Mouse (Mus musculus) layer of hippocampus, adult 9-11 months (tissue): ENCODE results near the gene Taf15.
A peak's percentile ranks its signal among the peaks of the same experiment; 100 is the strongest.

ENCODE experiments used
- DNase-seq: peaks from one replicate; pipeline ENCODE4 v3.0.0; 2022

Taf15 gene

DNA sequence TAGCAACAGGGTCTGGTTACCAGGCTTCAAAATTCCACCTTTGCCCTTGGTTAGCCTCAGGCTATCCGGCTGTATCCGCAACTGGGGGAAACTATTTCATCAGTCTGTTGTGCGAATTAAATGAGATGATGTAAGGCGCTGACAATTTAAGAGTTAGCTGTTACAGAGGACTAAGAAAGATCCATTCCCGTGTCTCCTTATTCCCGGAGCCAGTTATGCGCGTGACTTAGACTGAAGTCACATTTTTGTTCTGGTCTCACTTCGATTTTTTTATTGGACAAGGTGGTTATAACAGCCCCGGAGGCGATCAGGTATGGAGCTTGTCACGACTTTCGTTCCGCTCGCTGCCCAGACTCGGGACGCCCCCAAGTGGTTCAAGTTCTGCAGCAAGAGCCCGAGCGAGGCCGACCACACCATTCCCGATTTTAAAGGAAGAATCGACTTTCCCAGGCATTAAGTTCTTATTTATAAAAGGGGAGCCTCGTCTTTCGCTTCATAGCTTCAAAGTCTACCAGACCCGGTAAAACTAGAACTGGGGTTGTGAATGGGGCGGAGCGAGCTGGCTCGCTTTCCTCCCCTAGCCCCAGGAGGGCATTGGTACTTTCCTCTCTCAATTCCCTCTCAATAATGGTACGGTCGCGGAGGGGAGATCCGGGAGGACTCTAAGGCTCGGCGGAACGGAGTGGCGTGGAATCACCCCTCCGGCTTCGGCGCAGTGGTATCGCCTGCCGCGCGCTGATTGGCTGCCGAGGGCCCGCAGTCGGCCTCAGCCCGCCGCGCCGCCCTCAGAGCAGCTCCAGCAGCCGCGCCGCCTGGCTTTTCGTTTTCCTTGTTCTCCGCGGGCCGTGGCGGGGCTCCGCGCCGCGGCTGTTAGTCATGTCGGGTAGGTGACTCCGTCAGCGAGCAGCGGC is at the start of gene Taf15:
TSS of gene Taf15 (plus strand) at position 763 of the 911 bp plus-strand sequence.
- DNase-seq, result peak; percentile 97

DNA sequence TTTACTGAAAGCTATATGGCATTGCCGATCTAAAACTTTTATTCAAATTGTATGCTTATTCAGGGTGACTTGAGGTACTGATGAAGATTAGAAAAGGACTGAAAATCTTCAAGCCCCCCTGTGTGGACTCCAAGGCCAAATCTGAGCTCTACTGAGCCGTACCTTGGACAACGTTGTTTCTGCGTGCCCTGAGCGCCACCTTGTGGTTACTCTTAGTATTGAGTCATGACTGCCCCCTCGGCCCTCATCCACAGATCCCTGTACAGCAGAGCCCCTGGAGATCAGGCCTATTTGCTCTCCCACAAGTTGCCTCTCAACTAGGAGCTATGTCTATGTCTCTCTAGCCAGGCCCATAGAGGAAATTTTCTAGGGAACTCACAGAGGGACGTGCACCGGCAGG is 48.2 kb upstream of the Taf15 start:
- DNase-seq, result peak; percentile 55

DNA sequence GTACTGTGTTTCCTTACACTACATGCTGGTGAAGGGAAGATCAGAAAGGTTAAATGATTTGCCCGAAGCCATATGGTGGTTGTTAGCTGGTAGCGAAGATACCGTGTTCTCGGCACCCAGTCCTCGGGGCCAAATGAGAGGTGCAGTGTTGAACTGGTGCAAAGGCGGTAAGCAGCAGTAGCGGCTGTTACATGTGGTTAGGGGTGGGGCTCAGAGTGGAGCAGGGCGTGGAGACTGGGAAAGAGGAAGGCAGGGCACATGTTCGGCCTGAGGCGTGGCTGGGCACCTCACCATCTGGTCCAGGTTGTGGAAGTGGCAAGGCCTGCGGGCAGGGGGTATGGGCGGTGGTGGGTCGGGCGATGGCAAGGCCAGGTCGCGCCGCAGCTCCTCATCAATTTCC is 45.9 kb upstream of the Taf15 start:
- no peak for DNase-seq

DNA sequence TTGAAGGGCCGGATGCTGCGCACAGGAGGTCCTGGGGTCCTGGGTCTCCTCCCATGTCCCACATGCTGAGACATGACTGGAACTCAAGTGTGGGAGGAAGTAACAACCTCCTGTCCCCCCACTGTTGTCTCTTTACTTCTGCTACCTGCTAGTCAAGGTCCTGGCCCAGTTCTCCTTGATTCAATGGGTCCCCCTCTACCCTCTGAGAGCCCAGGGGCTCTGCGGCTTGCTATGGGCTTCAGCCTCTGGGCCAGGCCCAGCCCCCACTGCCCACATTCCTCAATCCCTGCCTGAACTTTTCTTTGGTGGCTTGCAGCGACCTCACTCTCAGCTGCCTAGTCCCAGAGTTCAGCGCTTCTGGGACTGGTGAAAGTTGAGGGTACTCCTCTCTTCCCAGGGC is 43.5 kb upstream of the Taf15 start, which contains the start of gene Gas2l2:
TSS of gene Gas2l2 (minus strand) at position 101 of the 400 bp plus-strand sequence.
- no peak for DNase-seq

DNA sequence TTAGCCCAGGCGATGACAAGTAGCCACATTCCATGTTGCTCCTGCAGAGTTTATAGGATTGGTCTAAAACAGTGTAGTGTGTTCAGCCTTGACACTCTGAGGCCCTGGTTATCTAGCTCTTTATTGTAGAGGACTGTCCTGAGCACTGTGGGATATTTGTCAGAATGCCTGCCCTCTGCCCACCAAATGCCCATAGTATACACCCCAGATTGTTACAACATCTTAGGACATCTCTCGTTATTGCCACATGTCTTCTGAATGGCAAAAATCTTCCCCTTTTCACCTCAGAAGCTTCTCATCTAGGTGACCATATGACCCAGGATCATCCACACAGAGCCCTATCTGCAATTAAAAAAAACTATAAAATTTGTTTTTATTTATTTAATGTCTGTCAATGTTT is 40.4 kb upstream of the Taf15 start:
- no peak for DNase-seq

DNA sequence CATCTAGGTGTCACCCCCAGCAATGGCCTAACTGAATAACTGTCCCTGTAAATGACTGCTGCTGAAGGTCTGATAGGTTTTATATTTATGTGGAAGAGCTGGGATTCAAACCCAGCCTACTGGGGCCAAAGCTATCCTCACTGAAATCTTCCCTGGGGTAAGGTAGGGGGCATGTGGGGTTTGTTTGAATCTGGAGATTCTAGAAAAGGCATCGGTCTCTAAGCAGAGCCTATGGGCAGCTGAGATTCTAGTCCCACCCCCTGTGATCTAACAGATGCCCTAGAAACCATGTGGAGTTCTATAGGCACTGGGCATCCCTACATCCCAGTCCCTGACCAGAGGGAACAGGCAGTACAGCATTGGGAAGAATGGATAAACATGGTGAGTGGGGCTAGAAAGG is 35.5 kb upstream of the Taf15 start, which contains the start of gene 1700020L24Rik:
TSS of gene 1700020L24Rik (plus strand) at position 301 of the 400 bp plus-strand sequence.
- DNase-seq, result no peak

DNA sequence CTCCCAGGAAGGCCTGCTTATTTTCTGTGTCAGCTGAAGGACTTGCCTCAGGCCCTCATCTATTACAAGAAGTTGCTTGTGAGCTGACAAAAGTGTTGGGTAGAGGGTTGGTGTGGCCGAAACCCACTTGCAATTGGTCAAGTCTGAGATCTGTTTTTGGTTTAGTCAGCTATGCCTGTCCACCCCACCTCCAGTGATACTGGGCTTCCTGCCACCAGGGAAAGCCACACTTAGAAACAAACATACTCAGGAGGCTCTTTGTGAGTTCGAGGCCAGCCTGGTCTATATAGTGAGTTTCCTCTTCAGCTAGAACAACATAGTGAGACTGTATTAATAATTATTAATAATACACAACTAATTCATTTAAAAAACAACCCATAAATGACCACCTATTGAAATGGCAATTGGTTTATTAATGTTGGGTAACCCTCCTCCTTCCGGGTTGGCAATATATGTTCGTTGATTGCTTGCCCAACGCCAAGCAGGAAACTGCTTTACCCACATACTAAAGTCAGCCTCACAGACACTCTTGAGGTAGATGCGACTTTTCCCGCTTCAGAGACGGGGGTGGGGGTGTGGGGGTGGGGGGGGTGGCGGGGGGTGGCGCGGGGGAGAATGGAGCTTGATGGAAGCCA is 33.3 kb upstream of the Taf15 start:
- DNase-seq, result no peak

DNA sequence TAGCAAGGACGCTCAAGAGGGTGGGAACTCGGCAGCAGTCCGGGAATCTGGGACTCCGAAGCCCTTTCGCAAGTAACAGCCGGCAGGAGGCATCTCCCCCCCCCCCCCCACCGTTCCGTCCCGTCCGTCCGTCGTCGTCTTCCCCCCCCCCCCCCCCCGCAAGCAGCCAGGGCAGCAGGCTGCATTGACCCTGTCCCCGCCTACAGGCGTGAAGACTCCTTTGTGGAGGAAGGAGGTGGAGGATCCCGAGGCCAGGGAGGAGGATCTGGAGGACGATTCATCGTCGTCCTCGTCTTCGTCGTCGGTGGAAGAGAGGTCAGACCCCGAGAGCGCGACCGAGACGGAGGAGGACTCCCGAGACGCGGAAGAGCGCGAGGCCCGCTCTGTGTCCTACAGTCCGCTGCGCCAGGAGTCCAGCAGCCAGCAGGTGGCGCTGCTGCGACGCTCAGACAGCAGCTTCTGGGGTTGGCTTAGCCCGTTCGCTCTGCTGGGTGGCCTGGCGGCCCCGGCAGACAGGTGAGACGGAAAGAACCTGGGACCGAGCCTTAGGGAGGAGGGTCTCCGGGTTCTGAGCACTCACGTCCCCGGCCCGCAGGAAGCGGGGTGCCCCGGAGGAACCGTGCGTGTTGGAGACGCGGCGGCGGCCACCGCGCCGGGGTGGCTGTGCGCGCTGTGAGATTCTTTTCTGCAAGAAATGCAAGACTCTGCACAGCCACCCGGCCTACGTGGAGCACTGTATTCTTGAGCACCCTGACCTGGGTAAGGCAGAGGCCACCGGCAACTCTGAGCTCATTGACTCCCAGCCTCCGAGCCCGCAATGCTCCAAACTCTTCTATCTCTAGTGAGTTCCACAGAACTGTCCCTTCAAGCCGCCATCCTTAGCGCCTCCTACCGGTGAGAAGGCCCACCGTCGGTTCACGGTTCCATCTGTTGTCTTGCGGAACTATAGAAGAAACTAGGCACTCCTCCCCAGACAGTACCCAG is 32.5 kb upstream of the Taf15 start:
- DNase-seq, result peak; percentile 87

DNA sequence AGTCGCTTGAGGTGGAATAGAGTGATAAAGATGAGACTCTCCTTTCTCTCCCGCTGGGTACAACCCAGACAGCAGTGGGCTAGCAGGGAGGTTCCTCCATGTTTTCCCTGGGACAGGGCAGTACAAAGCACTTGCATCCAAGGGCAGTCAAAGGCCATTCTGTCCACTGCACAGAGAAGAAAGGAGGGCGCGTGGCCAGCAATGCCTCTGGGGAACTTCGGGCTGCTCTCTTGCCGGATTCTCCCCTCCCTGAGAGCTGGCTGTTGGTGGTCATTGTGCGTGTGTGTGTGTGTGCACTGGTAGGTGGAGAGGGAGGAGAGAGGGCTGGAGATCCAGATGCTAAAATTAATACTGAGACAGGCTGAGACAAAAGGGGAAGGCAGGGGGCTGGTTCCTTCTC is 31.7 kb upstream of the Taf15 start:
- peak; percentile 71 for DNase-seq

DNA sequence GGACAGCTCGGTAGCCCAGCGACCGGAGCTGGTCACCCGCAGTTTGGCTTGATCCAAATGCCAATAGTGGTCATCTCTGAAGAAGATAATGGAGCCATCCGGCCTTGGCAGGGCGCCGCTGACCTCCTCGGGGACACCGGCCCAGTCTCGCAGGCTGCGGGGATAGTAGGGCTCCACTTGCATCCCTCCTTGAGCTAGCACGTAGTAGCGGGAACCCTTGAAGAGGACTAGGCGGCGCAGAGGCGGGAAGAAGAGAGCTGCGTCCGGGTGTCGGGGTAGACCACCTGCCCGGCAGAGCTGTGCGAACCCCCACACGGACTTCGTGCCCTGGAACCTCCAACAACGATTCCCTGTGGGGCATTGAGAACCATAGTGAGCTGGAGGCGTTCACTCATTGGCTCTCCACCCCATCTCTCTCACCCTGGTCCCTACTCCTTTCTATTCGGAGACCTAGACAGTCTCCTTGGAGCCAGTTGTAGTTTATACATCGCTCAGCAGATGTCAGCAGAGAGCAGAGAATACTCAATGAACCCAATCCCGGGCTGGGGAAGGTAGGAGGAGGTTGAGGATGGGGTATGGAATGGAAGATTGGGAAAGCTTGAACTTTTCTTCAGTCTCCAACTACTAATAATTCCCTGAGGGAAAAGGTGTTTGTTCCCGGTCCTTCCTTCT is 30.2 kb upstream of the Taf15 start:
- DNase-seq, result peak; percentile 62

DNA sequence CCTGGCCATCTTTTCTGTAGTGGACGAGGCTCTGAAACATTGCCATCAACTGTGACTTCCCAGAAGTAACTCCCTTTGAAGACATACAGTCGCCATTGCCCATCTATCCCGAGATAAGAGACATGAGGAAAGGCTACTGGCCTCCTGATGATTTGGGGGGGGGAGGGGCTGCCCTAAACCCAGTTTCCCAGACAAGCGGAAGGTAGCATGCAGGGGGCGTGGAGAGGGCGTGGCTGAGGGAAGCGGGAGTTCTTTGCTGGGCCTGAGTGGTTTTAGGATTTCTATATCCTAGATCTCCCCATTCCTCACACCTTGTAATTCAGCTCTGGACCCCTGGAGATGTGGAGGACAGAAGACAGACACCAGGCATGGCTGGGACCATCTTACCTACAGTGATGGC is 29.1 kb upstream of the Taf15 start:
- DNase-seq, result no peak

DNA sequence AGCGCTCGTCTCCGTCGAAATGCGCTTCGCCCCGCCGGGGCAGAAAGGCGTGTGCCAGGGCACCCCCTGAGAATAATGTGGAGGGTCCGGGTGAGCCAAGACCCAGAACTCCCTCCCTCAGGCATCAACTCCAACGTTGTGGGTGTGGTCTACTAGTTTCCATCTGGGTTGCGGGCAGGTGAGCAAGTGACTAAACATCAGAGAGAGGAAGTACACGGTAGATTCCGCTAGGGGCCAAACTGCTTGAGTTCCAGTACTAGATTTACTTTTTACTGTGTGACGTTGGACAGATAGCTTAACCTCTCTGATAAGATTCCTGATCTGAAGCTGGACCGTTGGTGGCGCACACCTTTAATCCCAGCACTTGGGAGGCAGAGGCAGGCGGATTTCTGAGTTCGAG is 27.9 kb upstream of the Taf15 start:
- DNase-seq, result no peak

DNA sequence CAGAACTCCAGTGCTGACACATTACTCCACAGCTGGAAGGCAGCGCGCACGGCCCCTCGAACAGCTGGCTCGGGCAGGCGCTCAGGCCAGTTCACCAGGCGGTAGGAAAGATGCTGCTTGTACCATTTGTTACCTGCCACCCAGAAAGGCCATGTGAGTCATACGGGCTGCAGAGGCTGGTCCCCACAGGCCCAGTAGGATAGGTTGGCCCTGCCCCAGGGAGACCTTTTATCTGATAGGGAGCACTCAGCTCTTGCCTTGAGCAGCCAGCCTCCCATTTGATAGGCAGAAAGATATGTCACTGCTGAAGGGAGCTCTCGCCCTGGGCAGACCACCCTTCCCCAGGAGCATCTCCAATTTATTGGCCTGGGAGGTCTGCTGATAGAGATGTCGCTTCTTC is 25.3 kb upstream of the Taf15 start:
- DNase-seq, result no peak

DNA sequence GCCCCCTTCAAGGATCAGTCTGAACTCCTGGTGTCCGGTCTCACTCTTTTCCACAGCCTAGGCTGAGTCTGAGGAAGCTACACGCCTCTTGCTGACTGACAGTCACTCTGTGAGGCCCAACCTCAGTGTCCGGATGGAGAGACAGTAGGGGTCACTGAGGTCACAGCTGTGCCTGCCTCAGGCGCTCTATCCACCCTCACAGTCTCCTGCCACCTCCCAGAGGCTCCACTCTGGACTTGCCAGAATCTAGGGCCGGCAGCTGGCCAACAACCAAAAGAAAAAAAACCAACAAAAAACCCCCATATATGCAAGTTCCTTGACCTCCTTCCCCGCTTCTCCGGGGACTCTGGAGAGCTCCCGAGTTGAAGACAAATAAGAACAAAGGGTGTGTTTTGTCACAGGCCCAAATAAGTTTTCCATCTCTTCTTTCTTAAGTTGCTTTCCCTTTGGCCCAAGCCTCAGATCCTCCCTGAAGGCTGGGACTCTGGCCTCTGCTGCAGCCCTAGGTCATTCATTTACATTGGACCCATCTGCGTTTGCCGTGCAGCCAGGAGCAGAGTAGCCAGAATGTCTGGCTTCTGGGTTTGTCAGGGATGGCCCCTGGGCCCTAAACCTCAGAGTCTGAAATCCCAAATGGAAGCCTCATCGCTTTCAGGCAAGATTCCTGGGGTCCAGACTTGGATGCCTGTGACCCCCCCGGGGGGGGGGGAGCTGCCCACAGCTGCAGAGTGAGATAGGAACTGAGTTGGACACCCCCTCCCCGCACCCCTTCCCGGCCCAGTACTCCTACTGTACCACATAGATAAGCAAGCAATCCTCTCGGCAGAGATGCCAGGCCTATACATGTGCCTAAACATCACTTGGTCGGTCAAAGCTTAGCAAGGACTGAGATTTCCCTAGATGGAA is 24.6 kb upstream of the Taf15 start:
- no peak for DNase-seq

DNA sequence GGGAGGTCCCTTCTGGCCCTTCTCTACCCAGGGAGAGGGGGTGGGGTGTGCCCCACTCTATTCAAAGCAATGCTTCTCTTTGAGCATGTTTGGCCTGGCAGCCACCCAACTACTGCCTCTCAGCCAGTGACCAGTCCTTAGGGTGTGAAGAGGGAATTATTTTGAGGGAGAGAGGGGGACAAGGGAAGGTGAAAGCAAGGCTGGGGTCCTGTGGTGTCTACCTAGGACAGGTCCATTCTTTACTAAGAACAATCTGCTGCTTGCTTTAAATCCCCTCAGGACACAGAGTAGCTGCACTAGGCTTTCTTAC is 24.0 kb upstream of the Taf15 start:
- DNase-seq, result no peak

DNA sequence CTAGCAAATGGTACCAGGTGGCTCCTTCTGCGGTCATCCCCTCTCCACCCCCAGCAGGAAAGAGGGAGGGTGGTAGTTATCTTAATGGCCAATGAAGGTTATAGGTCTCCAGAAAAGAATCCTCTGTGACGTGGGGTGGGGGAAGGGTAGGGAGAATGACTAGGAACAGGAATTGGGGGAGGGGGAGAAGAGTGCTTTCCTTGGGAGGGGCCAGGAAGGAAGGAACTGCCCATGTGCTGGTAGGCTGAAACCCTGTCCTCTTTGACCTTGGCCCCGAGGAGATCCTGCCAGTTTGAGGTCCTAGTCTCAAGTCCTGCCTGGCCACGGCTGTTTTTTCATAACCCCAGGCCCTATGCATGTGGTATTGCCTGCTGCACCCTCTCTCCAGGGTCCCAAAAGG is 23.6 kb upstream of the Taf15 start:
- no peak for DNase-seq

DNA sequence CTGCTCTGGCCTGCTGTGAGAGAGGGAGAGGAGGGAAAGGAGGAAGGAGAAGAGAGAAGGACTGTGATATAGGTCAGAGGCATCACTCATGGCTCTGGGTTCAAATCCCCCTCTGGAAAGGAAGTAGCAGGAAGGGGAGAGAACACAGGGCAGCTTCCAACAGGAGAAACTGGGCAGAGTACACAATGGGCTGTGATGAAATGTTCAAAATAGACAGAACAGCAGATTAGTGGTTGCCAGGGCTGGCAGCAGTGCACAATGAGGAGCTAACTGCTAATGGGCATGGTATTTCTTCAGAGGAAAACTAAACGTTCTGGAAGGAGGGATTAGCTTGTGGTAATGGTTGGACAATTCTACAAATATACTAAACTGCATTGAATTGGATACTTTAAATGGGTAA is 22.3 kb upstream of the Taf15 start:
- no peak for DNase-seq

DNA sequence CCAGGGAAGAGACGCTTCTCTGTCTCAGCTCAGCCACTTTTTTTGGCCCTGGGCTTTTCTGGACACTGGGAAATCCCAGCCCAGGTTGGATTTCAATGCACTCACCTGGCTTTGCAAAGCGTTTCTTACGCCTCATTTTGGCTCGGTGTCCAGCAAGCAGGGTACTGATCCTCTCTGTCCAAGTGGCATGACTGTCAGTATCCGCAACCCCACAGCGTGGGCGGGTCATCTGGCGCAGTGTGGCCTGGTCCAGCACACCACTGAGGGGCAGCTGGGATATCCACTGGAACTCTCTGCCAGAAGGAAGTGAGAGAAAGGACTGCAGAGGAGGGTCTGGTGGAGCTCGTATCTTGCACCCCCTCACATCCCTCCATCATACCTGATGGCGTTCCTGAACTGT is 21.6 kb upstream of the Taf15 start:
- DNase-seq, result no peak

DNA sequence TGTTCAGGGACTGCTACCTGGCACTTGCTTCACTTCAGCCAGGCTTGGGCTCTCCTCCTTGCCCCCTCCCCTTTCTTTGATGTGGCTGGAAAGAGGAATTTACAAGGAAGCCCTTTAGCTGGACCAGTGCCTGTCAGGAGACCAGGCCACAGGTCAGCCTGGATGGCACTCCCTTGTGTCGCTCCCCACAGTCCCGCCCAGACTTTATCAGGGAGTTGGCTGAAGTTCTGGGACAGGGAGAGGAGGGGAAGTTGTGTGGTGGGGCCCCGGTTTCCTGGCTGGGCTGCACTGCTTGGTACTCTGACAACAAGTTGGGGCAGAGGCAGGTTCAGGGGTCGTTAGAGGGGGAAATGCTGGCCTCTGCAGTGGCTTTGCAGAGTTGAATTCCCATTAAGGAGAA is 18.3 kb upstream of the Taf15 start:
- DNase-seq, result no peak

DNA sequence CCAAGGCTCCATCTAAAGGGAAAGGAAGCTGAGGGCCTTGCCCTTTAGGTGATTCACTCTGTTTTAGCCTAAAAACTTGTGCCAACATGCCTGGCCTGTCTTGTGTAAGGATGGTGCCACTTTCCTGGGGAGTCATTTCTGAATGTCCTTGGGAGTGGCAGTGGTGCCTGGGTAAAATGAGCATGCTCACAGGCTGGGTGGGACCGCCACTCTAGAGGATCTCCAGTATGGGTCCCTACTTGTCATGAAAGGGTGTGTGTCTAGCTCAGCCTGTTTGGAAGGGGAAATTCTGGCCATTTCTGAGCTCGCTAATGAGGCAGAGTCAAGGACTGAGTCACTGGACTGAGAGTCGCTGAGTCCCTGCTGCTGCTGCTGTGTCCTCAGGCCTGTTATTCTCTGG is 17.3 kb upstream of the Taf15 start:
- no peak for DNase-seq

DNA sequence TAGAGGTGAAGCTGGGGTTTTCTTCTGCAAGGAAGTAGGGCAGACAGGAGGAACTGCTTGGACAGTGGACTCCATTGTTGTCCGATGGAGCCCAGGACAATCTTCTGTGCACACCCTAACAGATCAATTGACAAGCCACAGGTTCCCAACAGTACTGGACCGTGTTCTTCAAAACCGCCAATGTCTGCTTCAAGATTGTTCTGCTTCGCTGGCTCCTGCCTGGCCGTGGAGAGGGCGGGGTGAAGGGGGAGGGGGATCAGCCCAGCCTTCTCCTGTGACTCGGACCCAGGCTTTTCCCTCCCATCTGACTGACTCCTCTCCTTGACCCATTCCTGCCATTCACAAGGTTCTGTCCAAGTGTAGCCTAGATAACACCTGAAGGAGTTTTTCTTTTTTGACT is 15.6 kb upstream of the Taf15 start:
- no peak for DNase-seq
